Mouse (Mus musculus): ENCODE data around the gene Smg8.

Gene Smg8

GRCm38 (mm10) chr11:87046968-87047367, 39.6 kb downstream of the Smg8 start:
- DNase-seq (ENCODE audit: extremely low read depth, insufficient read length, low spot score): no peak

GRCm38 (mm10) chr11:87043052-87043451, 43.5 kb downstream of the Smg8 start:
- no peak for DNase-seq (ENCODE audit: extremely low read depth, insufficient read length, low spot score)

GRCm38 (mm10) chr11:87039307-87039963, 47.1 kb downstream of the Smg8 start:
- no peak for DNase-seq (ENCODE audit: extremely low read depth, insufficient read length, low spot score)

- no peak for DNase-seq (ENCODE audit: extremely low read depth, insufficient read length, low spot score)
Measured at GRCm38 (mm10) chr11:87036180-87036579, 50.4 kb downstream of the Smg8 start.

- no peak for DNase-seq (ENCODE audit: extremely low read depth, insufficient read length, low spot score)
Measured at GRCm38 (mm10) chr11:87028212-87028611, 58.4 kb downstream of the Smg8 start.
